Mouse (Mus musculus) heart, postnatal 0 days (tissue): ENCODE results near the gene Fry.

Experiments used
- CTCF ChIP-seq: IDR thresholded peaks from 2 replicates; pipeline ENCODE4 v1.5.1; 2016; ENCODE audit warnings: antibody characterized with exemption, control low read depth, low read depth
- EP300 ChIP-seq: IDR thresholded peaks from 2 replicates; pipeline ENCODE4 v1.6.1; 2016; ENCODE audit warnings: antibody characterized with exemption, low read depth

GRCm38 (mm10) chr5:150128432-150128831 is 10.0 kb downstream of the Fry start:
- TF ChIP-seq CTCF, result no peak
- no peak for TF ChIP-seq EP300
